Mouse (Mus musculus) limb, embryonic 14.5 days (tissue): Measurements from ENCODE around the gene Slc24a4. TPM values are rescaled to one million over a fixed set of nuclear protein-coding genes. Genes with fewer than 3 reads are reported as not detected.
"Not testable (repeated sequence)": the region's sequence is repeated elsewhere in the genome, so short reads cannot be mapped to it uniquely, and the experiment has no call there.

Experiments used
- ATAC-seq: fragments of 200-750 bp; cut with Nextera tagmentation; 2 replicates; pipeline ENCODE4 v1.8.0; 2017; ENCODE audit warnings: low read depth, moderate number of reproducible peaks, moderate TSS enrichment; ENCODE audit not compliant: low FRiP score
- DNase-seq: peaks from one replicate; pipeline ENCODE4 v3.0.0-alpha.2; 2015; ENCODE audit warnings: low spot score
- H3K27ac ChIP-seq: fragments of 300-500 bp; sonication (generic); replicated peaks from 2 replicates; pipeline ENCODE4 v1.5.1; 2014; ENCODE audit warnings: low read depth, mild to moderate bottlenecking, low read length, moderate library complexity, mixed read lengths
- H3K27me3 ChIP-seq: fragments of 300-500 bp; sonication (generic); 2 replicates; pipeline ENCODE4 v1.6.1; 2014; ENCODE audit warnings: low read length, mixed read lengths; ENCODE audit not compliant: control insufficient read depth, insufficient read depth
- H3K36me3 ChIP-seq: fragments of 300-500 bp; sonication (generic); 2 replicates; pipeline ENCODE4 v1.6.1; 2014; ENCODE audit warnings: mild to moderate bottlenecking, low read length, moderate library complexity, mixed read lengths; ENCODE audit not compliant: control insufficient read depth, insufficient read depth
- H3K4me1 ChIP-seq: fragments of 300-500 bp; sonication (generic); 2 replicates; pipeline ENCODE4 v1.6.1; 2014; ENCODE audit warnings: antibody characterized with exemption, low read length, mixed read lengths; ENCODE audit not compliant: control insufficient read depth, insufficient read depth
- H3K4me2 ChIP-seq: fragments of 300-500 bp; sonication (generic); replicated peaks from 2 replicates; pipeline ENCODE4 v1.6.1; 2014; ENCODE audit warnings: low read depth, mild to moderate bottlenecking, low read length, moderate library complexity; ENCODE audit not compliant: severe bottlenecking
- H3K4me3 ChIP-seq: fragments of 300-500 bp; sonication (generic); replicated peaks from 2 replicates; pipeline ENCODE4 v1.5.1; 2014; ENCODE audit warnings: low read length
- H3K9ac ChIP-seq: fragments of 300-500 bp; sonication (generic); 2 replicates; pipeline ENCODE4 v1.6.1; 2014; ENCODE audit warnings: mild to moderate bottlenecking, low read depth, low read length, moderate library complexity; ENCODE audit not compliant: severe bottlenecking
- H3K9me3 ChIP-seq: fragments of 300-500 bp; sonication (generic); 2 replicates; pipeline ENCODE4 v1.6.1; 2016; ENCODE audit warnings: low read length; ENCODE audit not compliant: control insufficient read depth
- POLR2A ChIP-seq: fragments of 200-500 bp; IDR thresholded peaks from 2 replicates; pipeline ENCODE4 v1.8.0; 2012; ENCODE audit warnings: inconsistent platforms, mild to moderate bottlenecking, moderate library complexity, borderline replicate concordance; ENCODE audit not compliant: insufficient read depth, insufficient read length; ENCODE audit errors: extremely low read depth
- WGBS: fragments of 180-500 bp; shearing (Covaris S2); extraction: QIAGEN DNeasy Blood & Tissue Kit; methylation state at CpG from one replicate; pipeline ENCODE4 v1.1.7; 2014; 5-methylcytosine and 5-hydroxymethylcytosine counted together
- polyA plus RNA-seq, 2 experiments: library from polyadenylated mRNA; depleted of rRNA in 1 of 2; stranded (reverse) in 1 of 2; unstranded in 1 of 2; fragments of >200 nt; fragmentation: Nextera tagmentation in 1 of 2; extraction: Ambion mirVana in 1 of 2; gene quantifications; 2 replicates each; pipeline versions ENCODE4 v1.2.1 to v1.2.3; 2012 to 2014

Slc24a4 gene
- polyA plus RNA-seq, 2 experiments, result 0.77 to 1.7 TPM

DNA sequence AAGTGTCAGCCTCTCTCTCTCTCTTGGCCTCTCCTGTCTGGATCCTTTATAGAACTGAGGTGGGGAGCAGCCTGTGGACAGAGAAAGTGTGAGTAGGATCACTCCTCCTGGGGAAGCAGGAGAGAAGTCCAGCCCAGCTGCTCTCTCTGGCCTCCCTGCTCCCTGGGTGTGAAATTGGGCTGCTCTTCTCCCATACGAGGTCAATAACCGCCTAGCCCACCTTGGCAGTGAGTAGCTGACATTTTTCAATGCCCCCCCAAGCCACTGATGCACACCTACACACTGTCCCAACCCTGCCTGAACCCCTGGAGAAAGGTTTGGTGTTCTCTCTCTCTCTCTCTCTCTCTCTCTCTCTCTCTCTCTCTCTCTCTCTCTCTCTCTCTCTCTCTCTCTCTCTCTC, 140.6 kb downstream of the Slc24a4 start:
- Histone ChIP-seq H3K9ac (no peak overlapping the region), H3K4me2 (no peak overlapping the region), H3K4me3 (no peak overlapping the region), H3K27me3 (no peaks in the 10 kb centered on the region), H3K4me1 (no peaks in the 10 kb centered on the region), H3K27ac (no peak overlapping the region), H3K9me3 (no peaks in the 10 kb centered on the region), H3K36me3 (no peaks in the 10 kb centered on the region)
- WGBS, result 32% methylated on average over 2 of the region's 2 CpGs
- ATAC-seq (no peak), DNase-seq (no peak)
- TF ChIP-seq POLR2A, result no peak

DNA sequence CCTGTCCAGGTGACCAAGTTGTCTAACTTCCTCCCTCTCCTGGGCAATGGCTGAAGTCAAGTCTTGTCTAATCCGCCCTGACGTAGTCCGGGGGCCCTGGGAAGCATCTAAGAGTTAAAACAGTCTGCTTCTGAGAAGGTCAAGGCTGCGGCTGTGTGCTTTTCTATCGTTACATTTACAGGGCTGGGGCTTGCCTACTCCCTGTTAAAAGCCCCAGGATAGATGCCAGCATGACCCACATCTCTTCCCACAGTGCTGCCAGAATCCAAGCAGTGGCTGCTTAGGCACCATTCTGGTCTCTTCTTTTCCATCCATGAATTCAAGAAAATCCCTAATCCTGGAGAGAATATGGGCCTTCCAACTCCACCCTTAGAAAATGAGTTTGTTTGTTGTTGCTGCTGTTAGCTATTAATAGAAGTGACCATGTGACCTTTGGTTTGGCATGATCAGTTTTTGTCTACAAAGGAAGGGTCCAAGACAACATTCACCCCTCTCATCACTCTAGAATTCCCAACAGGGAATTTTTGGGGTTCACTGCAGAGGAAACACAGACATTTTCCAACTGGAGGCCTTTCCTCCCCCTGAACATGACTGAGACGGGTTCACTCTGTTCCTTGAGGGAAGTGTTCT, 142.4 kb downstream of the Slc24a4 start:
- 71% methylated on average over 6 of the region's 6 CpGs for WGBS
- no peak overlapping the region for H3K4me2 ChIP-seq
- ATAC-seq (no peak), DNase-seq (no peak)
- H3K27ac ChIP-seq, result no peak overlapping the region
- no peaks in the 10 kb centered on the region for H3K36me3 ChIP-seq
- no peak overlapping the region for H3K9ac ChIP-seq
- no peaks in the 10 kb centered on the region for H3K27me3 ChIP-seq
- peaks cover 2% of the 10 kb centered on the region; the same call in 1 of the 2 replicates for H3K4me1 ChIP-seq
- H3K9me3 ChIP-seq, result no peaks in the 10 kb centered on the region
- TF ChIP-seq POLR2A, result no peak
- H3K4me3 ChIP-seq, result no peak overlapping the region

DNA sequence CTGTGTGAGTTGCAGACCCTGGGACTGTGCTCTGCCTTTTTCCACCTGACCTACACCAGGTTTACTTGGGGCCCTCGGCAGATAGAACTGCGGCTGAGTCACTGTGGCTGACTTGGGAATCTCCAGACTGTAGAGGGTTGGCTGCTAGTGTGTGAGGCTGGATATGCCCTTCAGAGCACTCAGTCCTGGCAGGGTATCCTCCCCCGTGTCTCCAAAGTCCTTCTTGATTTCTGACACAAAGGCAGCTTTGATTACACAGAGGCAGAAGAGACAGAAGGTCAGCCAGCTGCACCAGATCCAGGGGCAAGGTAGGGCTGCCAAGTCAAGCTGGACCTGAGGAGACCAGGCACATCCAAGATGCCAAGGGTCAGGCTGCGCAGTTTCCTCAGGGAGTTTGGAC, 142.9 kb downstream of the Slc24a4 start:
- Histone ChIP-seq H3K9ac (no peak overlapping the region), H3K4me2 (no peak overlapping the region), H3K27ac (no peak overlapping the region), H3K27me3 (no peaks in the 10 kb centered on the region), H3K4me1 (peaks cover 4% of the 10 kb centered on the region; the same call in 1 of the 2 replicates), H3K4me3 (no peak overlapping the region), H3K9me3 (no peaks in the 10 kb centered on the region), H3K36me3 (no peaks in the 10 kb centered on the region)
- ATAC-seq (no peak), DNase-seq (no peak)
- WGBS, result 86% methylated on average over 4 of the region's 4 CpGs
- TF ChIP-seq POLR2A, result no peak

DNA sequence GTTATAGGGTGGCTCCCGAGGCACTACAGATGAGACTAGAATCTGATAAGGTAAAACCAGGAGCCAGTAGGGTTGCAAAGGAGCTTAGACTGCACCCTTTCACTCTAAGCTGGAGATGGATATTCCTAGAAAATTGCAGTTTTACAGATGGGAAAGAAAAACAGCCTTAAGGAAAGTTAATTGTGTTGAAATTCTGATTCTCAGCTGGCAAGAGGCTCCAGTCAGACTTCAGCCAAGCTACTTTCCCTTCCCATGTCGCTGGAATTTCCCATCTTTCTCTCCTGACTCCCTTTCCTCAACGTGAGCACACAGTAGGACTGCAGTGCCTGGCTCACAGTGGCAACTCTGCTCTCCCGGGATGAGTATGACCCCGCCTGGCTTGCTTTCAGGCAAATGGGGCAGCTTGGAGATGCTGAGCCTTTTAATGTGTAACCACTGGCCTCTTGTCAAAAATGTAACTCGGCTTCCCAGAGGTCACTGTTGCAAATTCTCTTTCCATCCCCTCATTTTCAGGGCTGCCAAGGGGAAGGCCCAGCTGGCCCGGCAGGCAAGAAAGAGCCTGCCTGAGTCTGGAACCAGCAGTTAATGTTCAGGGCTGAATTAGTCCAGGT, 147.4 kb downstream of the Slc24a4 start:
- no peak overlapping the region for H3K9ac ChIP-seq
- H3K4me2 ChIP-seq, result no peak overlapping the region
- TF ChIP-seq POLR2A, result no peak
- peak; percentile 19; the same call in 1 of the 2 replicates for ATAC-seq
- no peaks in the 10 kb centered on the region for H3K36me3 ChIP-seq
- DNase-seq, result no peak
- H3K4me1 ChIP-seq, result peaks cover 4% of the 10 kb centered on the region; the same call in 1 of the 2 replicates
- WGBS, result 41% methylated on average over 7 of the region's 7 CpGs
- H3K9me3 ChIP-seq, result no peaks in the 10 kb centered on the region; the same call in 1 of the 2 replicates
- H3K4me3 ChIP-seq, result no peak overlapping the region
- no peak overlapping the region for H3K27ac ChIP-seq
- no peaks in the 10 kb centered on the region for H3K27me3 ChIP-seq

DNA sequence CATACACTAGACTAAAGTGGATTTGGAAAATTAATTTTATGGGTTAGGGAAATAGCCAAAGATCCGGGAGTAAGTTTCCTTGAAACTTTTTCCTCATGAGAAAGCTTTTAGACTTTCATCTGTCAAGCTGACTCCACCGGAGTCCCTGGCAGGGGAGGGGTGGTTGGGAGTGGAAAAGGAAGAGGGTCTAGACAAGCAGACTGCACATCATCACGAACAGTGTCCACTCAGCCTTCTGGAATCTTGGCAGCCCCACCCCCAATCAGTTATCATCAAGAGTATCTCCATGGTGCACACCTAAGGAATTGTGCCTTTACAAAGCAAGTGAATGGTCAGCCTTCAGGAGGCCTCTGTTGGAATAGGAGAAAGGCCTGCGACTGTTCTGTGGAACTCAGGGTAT, 151.8 kb downstream of the Slc24a4 start:
- 45% methylated on average over 4 of the region's 4 CpGs for WGBS
- not testable (repeated sequence) for H3K27ac ChIP-seq, H3K27me3 ChIP-seq, H3K4me3 ChIP-seq, H3K36me3 ChIP-seq, H3K4me2 ChIP-seq, H3K9ac ChIP-seq, H3K9me3 ChIP-seq, ATAC-seq, DNase-seq
- peaks cover 15% of the 10 kb centered on the region for H3K4me1 ChIP-seq
